Mouse (Mus musculus) heart, adult 8-10 months (tissue): Measurements from ENCODE around the gene Gtf2a1l. TPM values are rescaled to one million over a fixed set of nuclear protein-coding genes. Genes with fewer than 3 reads are reported as not detected.

Experiments
- DNase-seq: peaks from one replicate; pipeline ENCODE4 v3.0.0; 2022; ENCODE audit warnings: low spot score
- total RNA-seq, 4 experiments: library from RNA; stranded (reverse); gene quantifications; 2 replicates each; pipeline ENCODE4 v1.2.4; 2022

The Gtf2a1l gene
- total RNA-seq, 4 experiments from 2014 or later: not detected

- DNase-seq: no peak
Measured at GRCm38 (mm10) chr17:88653375-88653769, 15.1 kb upstream of the Gtf2a1l start.

- DNase-seq: no peak
Measured at GRCm38 (mm10) chr17:88658510-88658909, 9.9 kb upstream of the Gtf2a1l start.

- DNase-seq: no peak
Measured at GRCm38 (mm10) chr17:88666076-88666475, 2.4 kb upstream of the Gtf2a1l start.

GRCm38 (mm10) chr17:88669921-88670320, 1.5 kb downstream of the Gtf2a1l start:
- no peak for DNase-seq

GRCm38 (mm10) chr17:88670800-88671199, 2.3 kb downstream of the Gtf2a1l start:
- DNase-seq: no peak

- DNase-seq: no peak
Measured at GRCm38 (mm10) chr17:88675310-88676309, 7.2 kb downstream of the Gtf2a1l start.

GRCm38 (mm10) chr17:88688226-88688625, 19.8 kb downstream of the Gtf2a1l start:
- DNase-seq: no peak

- DNase-seq: no peak
Measured at GRCm38 (mm10) chr17:88696656-88697333, 28.3 kb downstream of the Gtf2a1l start.

- no peak for DNase-seq
Measured at GRCm38 (mm10) chr17:88700901-88701300, 32.4 kb downstream of the Gtf2a1l start.

GRCm38 (mm10) chr17:88702345-88702744, 33.9 kb downstream of the Gtf2a1l start:
- no peak for DNase-seq

- DNase-seq: no peak
Measured at GRCm38 (mm10) chr17:88703112-88703511, 34.7 kb downstream of the Gtf2a1l start.

GRCm38 (mm10) chr17:88706231-88706649, 37.8 kb downstream of the Gtf2a1l start:
- DNase-seq: no peak

GRCm38 (mm10) chr17:88749646-88750045, 81.2 kb downstream of the Gtf2a1l start:
- DNase-seq: no peak

GRCm38 (mm10) chr17:88752827-88753471, 84.5 kb downstream of the Gtf2a1l start:
- no peak for DNase-seq

GRCm38 (mm10) chr17:88753472-88753857, 85.0 kb downstream of the Gtf2a1l start:
- DNase-seq: no peak

- no peak for DNase-seq
Measured at GRCm38 (mm10) chr17:88755776-88756175, 87.3 kb downstream of the Gtf2a1l start.

GRCm38 (mm10) chr17:88758003-88758437, 89.6 kb downstream of the Gtf2a1l start:
- no peak for DNase-seq

GRCm38 (mm10) chr17:88763396-88764135, 95.1 kb downstream of the Gtf2a1l start:
- DNase-seq: no peak

GRCm38 (mm10) chr17:88764136-88764485, 95.7 kb downstream of the Gtf2a1l start:
- no peak for DNase-seq
